Mouse (Mus musculus) stomach, postnatal 0 days (tissue): ENCODE measurements around the gene Ptprn.

Experiments
- CTCF ChIP-seq: IDR thresholded peaks from 2 replicates; pipeline ENCODE4 v1.5.1; 2016; ENCODE audit warnings: antibody characterized with exemption, low read depth, mild to moderate bottlenecking, moderate library complexity
- EP300 ChIP-seq: optimal IDR thresholded peaks from 2 replicates; pipeline ENCODE3; 2016; ENCODE audit warnings: antibody characterized with exemption

GRCm38 (mm10) chr1:75264091-75264880 lies at the start of gene Ptprn:
- TF ChIP-seq CTCF (no peak), EP300 (no peak)
